Mouse (Mus musculus) thymus, adult 2 months (tissue): Measurements from ENCODE around the gene Ptpn1. TPM values are rescaled to one million over a fixed set of nuclear protein-coding genes. Genes with fewer than 3 reads are reported as not detected.

ENCODE experiments used
- DNase-seq: peaks from one replicate; pipeline ENCODE4 v3.0.0; 2021
- H3K27ac ChIP-seq: fragments of 200-500 bp; 2 replicates; pipeline ENCODE4 v1.5.1; 2012; ENCODE audit warnings: low read length, control low read depth; ENCODE audit not compliant: control insufficient read depth, insufficient read depth
- H3K27me3 ChIP-seq: fragments of 200-500 bp; 2 replicates; pipeline ENCODE4 v1.6.1; 2012; ENCODE audit warnings: mild to moderate bottlenecking, low read length, moderate library complexity, mixed read lengths; ENCODE audit not compliant: control insufficient read depth, insufficient read depth
- H3K36me3 ChIP-seq: fragments of 200-500 bp; 2 replicates; pipeline ENCODE4 v1.6.1; 2012; ENCODE audit warnings: mild to moderate bottlenecking, low read length, moderate library complexity; ENCODE audit not compliant: control insufficient read depth, insufficient read depth
- H3K4me1 ChIP-seq: fragments of 200-500 bp; replicated peaks from 2 replicates; pipeline ENCODE4 v1.6.1; 2012; ENCODE audit warnings: low read length; ENCODE audit not compliant: control insufficient read depth, insufficient read depth
- H3K4me3 ChIP-seq: fragments of 200-500 bp; 2 replicates; pipeline ENCODE4 v1.5.1; 2012; ENCODE audit warnings: mild to moderate bottlenecking, low read length, control low read depth, moderate library complexity; ENCODE audit not compliant: control insufficient read depth, insufficient read depth
- CTCF ChIP-seq: fragments of 200-500 bp; IDR thresholded peaks from 2 replicates; pipeline ENCODE4 v1.5.1; 2012; ENCODE audit warnings: mild to moderate bottlenecking, control low read depth, low read length, moderate library complexity, borderline replicate concordance; ENCODE audit not compliant: control insufficient read depth, poor library complexity, insufficient read depth; ENCODE audit errors: extremely low read depth
- POLR2A ChIP-seq: fragments of 200-500 bp; IDR thresholded peaks from 2 replicates; pipeline ENCODE4 v1.6.1; 2012; ENCODE audit warnings: mild to moderate bottlenecking, low read length, control low read depth, moderate library complexity; ENCODE audit not compliant: control insufficient read depth, poor library complexity, insufficient read depth; ENCODE audit errors: extremely low read depth
- WGBS: fragments of 180-500 bp; shearing (Covaris S2); methylation state at CpG from one replicate; pipeline ENCODE4 v1.1.7; 2018; 5-methylcytosine and 5-hydroxymethylcytosine counted together
- polyA plus RNA-seq: library from polyadenylated mRNA; depleted of rRNA; stranded (reverse); fragments of >200 nt; gene quantifications from 2 replicates; pipeline ENCODE4 v1.2.3, GENCODE M21; 2012

Ptpn1 gene
- polyA plus RNA-seq, 1 experiment, result 97.8 TPM

- no peak overlapping the region for H3K27ac ChIP-seq
- H3K36me3 ChIP-seq, result no peaks in the 10 kb centered on the region
- TF ChIP-seq CTCF (no peak), POLR2A (no peak)
- peaks cover 18% of the 10 kb centered on the region for H3K4me1 ChIP-seq
- 92% methylated on average over 3 of the region's 3 CpGs for WGBS
- H3K4me3 ChIP-seq, result no peak overlapping the region
- DNase-seq, result no peak
- no peaks in the 10 kb centered on the region for H3K27me3 ChIP-seq
Measured at GRCm38 (mm10) chr2:167930975-167931374, 882 bp upstream of the Ptpn1 start.

DNA sequence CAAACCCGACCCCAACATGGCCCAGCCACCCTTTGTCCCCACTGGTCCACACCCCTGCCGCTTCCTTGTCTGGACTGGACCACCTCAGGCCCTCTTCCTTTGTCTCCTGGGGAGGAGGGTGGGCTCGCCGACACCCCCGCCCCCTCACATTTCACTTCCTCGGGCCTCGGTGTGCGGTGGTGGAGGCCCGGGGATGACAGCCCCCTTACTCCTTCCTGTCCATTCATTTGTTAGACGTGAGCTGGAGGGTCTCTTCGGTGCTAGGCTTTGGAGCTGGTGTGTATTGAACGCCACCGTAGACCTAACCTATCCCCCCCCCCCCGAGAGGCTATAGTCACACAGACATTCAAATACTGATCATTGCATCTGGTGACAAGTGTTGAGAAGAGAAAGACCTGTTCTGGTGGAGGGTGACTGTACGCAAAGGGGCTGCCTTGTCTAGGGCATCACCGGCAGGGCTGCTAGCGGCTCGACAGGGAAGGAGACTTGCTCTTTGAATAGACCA lies 922 bp downstream of the Ptpn1 start:
- Histone ChIP-seq H3K27ac (peak overlapping the region; percentile 27; the same call in 1 of the 2 replicates), H3K27me3 (no peaks in the 10 kb centered on the region), H3K36me3 (no peaks in the 10 kb centered on the region), H3K4me1 (peaks cover 18% of the 10 kb centered on the region), H3K4me3 (peak overlapping the region; percentile 79)
- no peak for TF ChIP-seq POLR2A
- TF ChIP-seq CTCF, result no peak
- WGBS, result 1% methylated on average over 18 of the region's 18 CpGs
- peak; percentile 46 for DNase-seq

- no peak overlapping the region; the same call in 1 of the 2 replicates for H3K4me3 ChIP-seq
- no peaks in the 10 kb centered on the region for H3K36me3 ChIP-seq
- H3K27me3 ChIP-seq, result no peaks in the 10 kb centered on the region
- WGBS, result 29% methylated on average over 7 of the region's 7 CpGs
- peaks cover 19% of the 10 kb centered on the region for H3K4me1 ChIP-seq
- H3K27ac ChIP-seq, result no peak overlapping the region
- TF ChIP-seq POLR2A, result no peak
- no peak for TF ChIP-seq CTCF
- no peak for DNase-seq
Measured at GRCm38 (mm10) chr2:167933397-167933796, 1.5 kb downstream of the Ptpn1 start.

GRCm38 (mm10) chr2:167935956-167936355 lies 4.1 kb downstream of the Ptpn1 start:
- H3K4me1 ChIP-seq, result peaks cover 40% of the 10 kb centered on the region
- H3K4me3 ChIP-seq, result no peak overlapping the region
- TF ChIP-seq CTCF (no peak), POLR2A (no peak)

GRCm38 (mm10) chr2:167938786-167939185 lies 6.9 kb downstream of the Ptpn1 start:
- DNase-seq, result no peak

More at GRCm38 (mm10) chr2:167935956-167936355, 4.1 kb downstream of the Ptpn1 start:
- Histone ChIP-seq H3K27me3 (no peaks in the 10 kb centered on the region), H3K27ac (no peak overlapping the region), H3K36me3 (no peaks in the 10 kb centered on the region)
- WGBS, result 95% methylated on average over 3 of the region's 3 CpGs
- DNase-seq, result no peak

GRCm38 (mm10) chr2:167939204-167939603 lies 7.3 kb downstream of the Ptpn1 start:
- no peak for TF ChIP-seq CTCF
- no peak for TF ChIP-seq POLR2A
- Histone ChIP-seq H3K4me1 (peaks cover 54% of the 10 kb centered on the region), H3K27ac (no peak overlapping the region), H3K27me3 (no peaks in the 10 kb centered on the region), H3K4me3 (no peak overlapping the region), H3K36me3 (no peaks in the 10 kb centered on the region)
- no peak for DNase-seq
- WGBS, result 67% methylated on average over 4 of the region's 4 CpGs

More at GRCm38 (mm10) chr2:167938786-167939185, 6.9 kb downstream of the Ptpn1 start:
- H3K36me3 ChIP-seq, result no peaks in the 10 kb centered on the region
- no peaks in the 10 kb centered on the region for H3K27me3 ChIP-seq
- no peak overlapping the region for H3K4me3 ChIP-seq
- 10% methylated on average over 3 of the region's 3 CpGs for WGBS
- H3K4me1 ChIP-seq, result peaks cover 53% of the 10 kb centered on the region
- no peak overlapping the region for H3K27ac ChIP-seq
- TF ChIP-seq POLR2A, result no peak
- no peak for TF ChIP-seq CTCF
